In the genomic region with DNA sequence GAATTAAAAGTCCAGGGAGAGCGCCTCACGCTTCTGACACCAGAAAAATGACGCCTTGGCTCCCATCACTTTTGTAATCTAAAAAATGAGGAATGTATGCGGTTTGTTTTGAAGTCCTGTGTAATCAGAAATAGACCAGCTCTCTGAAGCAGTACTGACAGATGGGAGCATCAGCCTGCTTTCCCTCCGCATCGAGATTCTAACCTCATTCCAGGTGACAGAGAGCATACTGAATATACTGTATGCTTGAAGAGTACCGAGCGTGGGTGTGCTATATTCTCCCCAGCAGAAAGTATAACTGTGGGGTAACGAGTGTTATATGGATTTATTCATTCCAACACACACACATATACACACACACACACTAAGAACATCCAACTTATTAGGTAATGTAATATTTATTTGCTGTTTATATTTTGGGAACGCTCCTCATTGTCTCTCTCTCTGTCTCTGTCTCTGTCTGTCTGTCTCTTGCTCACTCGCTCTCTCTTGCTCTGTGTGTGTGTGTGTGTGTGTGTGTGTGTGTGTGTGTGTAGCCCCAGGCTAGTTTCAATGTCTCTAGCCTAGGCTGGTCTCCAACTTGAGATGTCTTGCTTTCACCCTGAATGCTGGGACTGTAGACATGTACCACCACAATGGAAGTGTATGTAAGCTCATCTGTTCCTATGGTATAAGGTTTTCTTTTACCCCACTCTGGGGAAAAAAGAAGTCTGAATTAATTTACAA, we compare ENCODE assay signal across 16 mouse cellular contexts.
A peak's percentile ranks its signal among the peaks of the same experiment; 100 is the strongest.
DNase-seq lines count a peak whose midpoint lies in the region; ATAC-seq lines count a peak whose summit lies in the region.
"Had no signal": no experiment of that assay in that cellular context is flagged by ENCODE, and none has a peak within 500 bp of the region (broad histone marks: within the 10 kb centered on the region; RNA-seq: fewer than 3 reads in every experiment).

No protein-coding gene starts in this region.

- H3K4me1 ChIP-seq in heart, embryonic 16.5 days (ENCODE audit: control insufficient read depth, insufficient read depth, low read length) = peaks cover 5% of the 10 kb centered on the region; the same call in 1 of the 2 replicates
- peaks cover 16% of the 10 kb centered on the region for H3K4me1 ChIP-seq in heart, embryonic 12.5 days (replicated peaks)
- H3K4me1 ChIP-seq in forebrain, embryonic 16.5 days (replicated peaks; ENCODE audit: control insufficient read depth, insufficient read depth, low read length) = peaks cover 18% of the 10 kb centered on the region
- peaks cover 18% of the 10 kb centered on the region for H3K4me1 ChIP-seq in midbrain, embryonic 13.5 days (replicated peaks)

- peak; percentile 67 for DNase-seq in brain, adult 2 months (ENCODE audit: low read depth, low spot score)
- no peak for DNase-seq in spleen, postnatal 36 days (ENCODE audit: low spot score in 2 of 2)
- no peak for DNase-seq in cerebellum, postnatal 4 days (ENCODE audit: low spot score in 2 of 2)
- DNase-seq: adrenal gland, postnatal 10 days; cerebellum, adult 9-11 months; kidney, adult 18-20 months; kidney, postnatal 4 days; layer of hippocampus, postnatal 36 days; thymus, adult 2 months had no signal

- H3K36me3 ChIP-seq in heart, embryonic 16.5 days (ENCODE audit: control insufficient read depth, insufficient read depth) = no peaks in the 10 kb centered on the region
- H3K36me3 ChIP-seq in heart, embryonic 12.5 days = no peaks in the 10 kb centered on the region
- no peaks in the 10 kb centered on the region for H3K36me3 ChIP-seq in forebrain, embryonic 16.5 days (ENCODE audit: control insufficient read depth, insufficient read depth)
- peaks cover 3% of the 10 kb centered on the region; the same call in 1 of the 2 replicates for H3K36me3 ChIP-seq in midbrain, embryonic 13.5 days
- H3K36me3 ChIP-seq: limb, embryonic 10.5 days; liver, embryonic 12.5 days; lung, embryonic 15.5 days had no signal

- no peak overlapping the region for H3K4me2 ChIP-seq in heart, embryonic 16.5 days (ENCODE audit: low read depth, low read length)
- no peak overlapping the region for H3K4me2 ChIP-seq in heart, embryonic 12.5 days
- no peak overlapping the region for H3K4me2 ChIP-seq in forebrain, embryonic 16.5 days (ENCODE audit: low read length)
- H3K4me2 ChIP-seq in midbrain, embryonic 13.5 days (replicated peaks) = no peak overlapping the region
- H3K4me2 ChIP-seq: liver, embryonic 12.5 days; lung, embryonic 15.5 days had no signal

- 0 out of 2 replicates have a peak, but pooled peaks have one; percentile 15 for ATAC-seq in heart, embryonic 16.5 days (replicated peaks; ENCODE audit: extremely low read depth, insufficient read depth, low FRiP score)
- ATAC-seq in heart, embryonic 12.5 days (ENCODE audit: insufficient number of reproducible peaks, low FRiP score) = no peak
- peak; percentile 29 for ATAC-seq in forebrain, embryonic 16.5 days
- ATAC-seq in midbrain, embryonic 13.5 days = no peak; the same call in none of the 2 replicates
- ATAC-seq: liver, embryonic 12.5 days had no signal

- H3K4me3 ChIP-seq in heart, embryonic 16.5 days (ENCODE audit: low read length) = no peak overlapping the region
- H3K4me3 ChIP-seq in heart, embryonic 12.5 days = no peak overlapping the region
- H3K4me3 ChIP-seq in forebrain, embryonic 16.5 days (replicated peaks; ENCODE audit: low read length) = no peak overlapping the region
- H3K4me3 ChIP-seq in midbrain, embryonic 13.5 days (replicated peaks) = no peak overlapping the region
- H3K4me3 ChIP-seq: limb, embryonic 10.5 days; liver, embryonic 12.5 days; lung, embryonic 15.5 days had no signal

- no peaks in the 10 kb centered on the region for H3K27me3 ChIP-seq in heart, embryonic 16.5 days (ENCODE audit: control insufficient read depth, insufficient read depth, low read length)
- H3K27me3 ChIP-seq in heart, embryonic 12.5 days (replicated peaks) = no peaks in the 10 kb centered on the region
- no peaks in the 10 kb centered on the region for H3K27me3 ChIP-seq in forebrain, embryonic 16.5 days (replicated peaks; ENCODE audit: control insufficient read depth, insufficient read depth, low read length)
- H3K27me3 ChIP-seq in midbrain, embryonic 13.5 days = no peaks in the 10 kb centered on the region
- H3K27me3 ChIP-seq: liver, embryonic 12.5 days; lung, embryonic 15.5 days had no signal

- WGBS in heart, embryonic 16.5 days = 72% methylated on average over 11 of the region's 11 CpGs
- 76% methylated on average over 11 of the region's 11 CpGs for WGBS in heart, embryonic 12.5 days
- 77% methylated on average over 11 of the region's 11 CpGs for WGBS in forebrain, embryonic 16.5 days
- WGBS in midbrain, embryonic 13.5 days = 88% methylated on average over 11 of the region's 11 CpGs

- no peaks in the 10 kb centered on the region for H3K9me3 ChIP-seq in heart, embryonic 16.5 days (replicated peaks; ENCODE audit: control insufficient read depth, low read length)
- no peaks in the 10 kb centered on the region for H3K9me3 ChIP-seq in heart, embryonic 12.5 days (replicated peaks)
- H3K9me3 ChIP-seq in forebrain, embryonic 16.5 days (ENCODE audit: control insufficient read depth, low read length) = no peaks in the 10 kb centered on the region
- H3K9me3 ChIP-seq in midbrain, embryonic 13.5 days = no peaks in the 10 kb centered on the region
- H3K9me3 ChIP-seq: limb, embryonic 10.5 days; liver, embryonic 12.5 days; lung, embryonic 15.5 days had no signal

- H3K9ac ChIP-seq in heart, embryonic 16.5 days (ENCODE audit: low read length) = no peak overlapping the region
- no peak overlapping the region for H3K9ac ChIP-seq in heart, embryonic 12.5 days
- no peak overlapping the region for H3K9ac ChIP-seq in forebrain, embryonic 16.5 days (replicated peaks; ENCODE audit: low read depth, low read length)
- H3K9ac ChIP-seq in midbrain, embryonic 13.5 days (replicated peaks) = no peak overlapping the region
- H3K9ac ChIP-seq: liver, embryonic 12.5 days; lung, embryonic 15.5 days had no signal

- H3K27ac ChIP-seq in heart, embryonic 16.5 days (ENCODE audit: low read length) = no peak overlapping the region
- no peak overlapping the region for H3K27ac ChIP-seq in heart, embryonic 12.5 days (ENCODE audit: poor library complexity, severe bottlenecking)
- H3K27ac ChIP-seq in forebrain, embryonic 16.5 days (ENCODE audit: low read length) = no peak overlapping the region
- peak overlapping the region; percentile 36; the same call in 1 of the 2 replicates for H3K27ac ChIP-seq in midbrain, embryonic 13.5 days
- H3K27ac ChIP-seq: limb, embryonic 10.5 days; liver, embryonic 12.5 days; lung, embryonic 15.5 days had no signal

Comparison
In these comparisons a context has a peak if more than half of its experiments do, and no peak if none do; other contexts are left out.
1. ATAC-seq: peak in heart, embryonic 16.5 days (single experiment) and forebrain, embryonic 16.5 days (single experiment); none in heart, embryonic 12.5 days (single experiment) and midbrain, embryonic 13.5 days (single experiment).